Mouse (Mus musculus): ENCODE results near the gene Pea15a. TPM values are rescaled to one million over a fixed set of nuclear protein-coding genes. Genes with fewer than 3 reads are reported as not detected.

Pea15a gene
- polyA plus RNA-seq, 1 experiment = 0.10 TPM

- no peaks in the 10 kb centered on the region for H3K9me3 ChIP-seq (ENCODE audit: control insufficient read depth, low read length)
- no peaks in the 10 kb centered on the region for H3K36me3 ChIP-seq (ENCODE audit: control insufficient read depth)
- no peak for TF ChIP-seq GATA1 (IDR thresholded peaks at IDR 0.05; ENCODE audit: low read length)
- no peak for TF ChIP-seq TAL1 (IDR thresholded peaks at IDR 0.05; ENCODE audit: low read length)
- H3K4me3 ChIP-seq (replicated peaks) = no peak overlapping the region
- peaks cover 7% of the 10 kb centered on the region for H3K4me1 ChIP-seq (ENCODE audit: control insufficient read depth)
- H3K27me3 ChIP-seq (ENCODE audit: control insufficient read depth) = no peaks in the 10 kb centered on the region
Observed at GRCm38 (mm10) chr1:172221297-172222063, 14.9 kb upstream of the Pea15a start.

GRCm38 (mm10) chr1:172220414-172220813 lies 13.8 kb upstream of the Pea15a start:
- Histone ChIP-seq H3K4me3 (replicated peaks) (no peak overlapping the region), H3K27me3 (ENCODE audit: control insufficient read depth) (no peaks in the 10 kb centered on the region), H3K9me3 (ENCODE audit: control insufficient read depth, low read length) (no peaks in the 10 kb centered on the region), H3K36me3 (ENCODE audit: control insufficient read depth) (no peaks in the 10 kb centered on the region), H3K4me1 (ENCODE audit: control insufficient read depth) (peaks cover 7% of the 10 kb centered on the region)
- TF ChIP-seq GATA1 (IDR thresholded peaks at IDR 0.05; ENCODE audit: low read length) (no peak), TAL1 (IDR thresholded peaks at IDR 0.05; ENCODE audit: low read length) (no peak)

GRCm38 (mm10) chr1:172219451-172220406 lies 13.1 kb upstream of the Pea15a start, which contains the start of gene Casq1:
Gene Casq1, minus strand, starts transcription at chr1:172219868.
- H3K4me1 ChIP-seq (ENCODE audit: control insufficient read depth) = peaks cover 7% of the 10 kb centered on the region
- TF ChIP-seq TAL1 (IDR thresholded peaks at IDR 0.05; ENCODE audit: low read length) (no peak), GATA1 (IDR thresholded peaks at IDR 0.05; ENCODE audit: low read length) (no peak)

GRCm38 (mm10) chr1:172218164-172218910 lies 11.7 kb upstream of the Pea15a start:
- no peaks in the 10 kb centered on the region for H3K36me3 ChIP-seq (ENCODE audit: control insufficient read depth)
- TF ChIP-seq TAL1 (IDR thresholded peaks at IDR 0.05; ENCODE audit: low read length) = no peak
- TF ChIP-seq GATA1 (IDR thresholded peaks at IDR 0.05; ENCODE audit: low read length) = no peak
- no peaks in the 10 kb centered on the region for H3K27me3 ChIP-seq (ENCODE audit: control insufficient read depth)

More at GRCm38 (mm10) chr1:172219451-172220406, 13.1 kb upstream of the Pea15a start, which contains the start of gene Casq1:
- H3K27me3 ChIP-seq (ENCODE audit: control insufficient read depth) = no peaks in the 10 kb centered on the region
- H3K36me3 ChIP-seq (ENCODE audit: control insufficient read depth) = no peaks in the 10 kb centered on the region
- no peak within 1 kb of the TSS for H3K4me3 ChIP-seq (replicated peaks)
- no peaks in the 10 kb centered on the region for H3K9me3 ChIP-seq (ENCODE audit: control insufficient read depth, low read length)

GRCm38 (mm10) chr1:172217148-172217547 lies 10.5 kb upstream of the Pea15a start:
- H3K36me3 ChIP-seq (ENCODE audit: control insufficient read depth) = no peaks in the 10 kb centered on the region
- no peaks in the 10 kb centered on the region for H3K9me3 ChIP-seq (ENCODE audit: control insufficient read depth, low read length)
- peaks cover 7% of the 10 kb centered on the region for H3K27me3 ChIP-seq (ENCODE audit: control insufficient read depth)
- H3K4me3 ChIP-seq (replicated peaks) = no peak overlapping the region
- TF ChIP-seq GATA1 (IDR thresholded peaks at IDR 0.05; ENCODE audit: low read length) = no peak
- H3K4me1 ChIP-seq (ENCODE audit: control insufficient read depth) = peaks cover 7% of the 10 kb centered on the region

More at GRCm38 (mm10) chr1:172218164-172218910, 11.7 kb upstream of the Pea15a start:
- Histone ChIP-seq H3K9me3 (ENCODE audit: control insufficient read depth, low read length) (no peaks in the 10 kb centered on the region), H3K4me1 (ENCODE audit: control insufficient read depth) (peaks cover 7% of the 10 kb centered on the region), H3K4me3 (replicated peaks) (no peak overlapping the region)

GRCm38 (mm10) chr1:172214748-172215147 lies 8.1 kb upstream of the Pea15a start:
- H3K36me3 ChIP-seq (ENCODE audit: control insufficient read depth) = no peaks in the 10 kb centered on the region
- no peak for TF ChIP-seq TAL1 (IDR thresholded peaks at IDR 0.05; ENCODE audit: low read length)
- peaks cover 7% of the 10 kb centered on the region for H3K4me1 ChIP-seq (ENCODE audit: control insufficient read depth)
- H3K4me3 ChIP-seq (replicated peaks) = no peak overlapping the region
- no peaks in the 10 kb centered on the region for H3K9me3 ChIP-seq (ENCODE audit: control insufficient read depth, low read length)
- peaks cover 9% of the 10 kb centered on the region for H3K27me3 ChIP-seq (ENCODE audit: control insufficient read depth)

GRCm38 (mm10) chr1:172213771-172214170 lies 7.2 kb upstream of the Pea15a start:
- Histone ChIP-seq H3K4me1 (ENCODE audit: control insufficient read depth) (peaks cover 7% of the 10 kb centered on the region), H3K9me3 (ENCODE audit: control insufficient read depth, low read length) (no peaks in the 10 kb centered on the region), H3K4me3 (replicated peaks) (no peak overlapping the region), H3K36me3 (ENCODE audit: control insufficient read depth) (no peaks in the 10 kb centered on the region), H3K27me3 (ENCODE audit: control insufficient read depth) (peaks cover 9% of the 10 kb centered on the region)
- TF ChIP-seq TAL1 (IDR thresholded peaks at IDR 0.05; ENCODE audit: low read length) = no peak
- TF ChIP-seq GATA1 (IDR thresholded peaks at IDR 0.05; ENCODE audit: low read length) = no peak

GRCm38 (mm10) chr1:172212776-172213175 lies 6.2 kb upstream of the Pea15a start:
- peaks cover 9% of the 10 kb centered on the region for H3K27me3 ChIP-seq (ENCODE audit: control insufficient read depth)
- no peaks in the 10 kb centered on the region for H3K36me3 ChIP-seq (ENCODE audit: control insufficient read depth)
- no peaks in the 10 kb centered on the region for H3K9me3 ChIP-seq (ENCODE audit: control insufficient read depth, low read length)
- TF ChIP-seq GATA1 (IDR thresholded peaks at IDR 0.05; ENCODE audit: low read length) (no peak), TAL1 (IDR thresholded peaks at IDR 0.05; ENCODE audit: low read length) (no peak)
- peaks cover 7% of the 10 kb centered on the region for H3K4me1 ChIP-seq (ENCODE audit: control insufficient read depth)
- no peak overlapping the region for H3K4me3 ChIP-seq (replicated peaks)

Measured in erythroblast, embryonic 14.5 days (primary cell).